Mouse (Mus musculus): Measurements from ENCODE around the gene Iqsec1. TPM values are rescaled to one million over a fixed set of nuclear protein-coding genes. Genes with fewer than 3 reads are reported as not detected.

Gene Iqsec1
- total RNA-seq, 2 experiments from 2014 or later: 107 to 124 TPM

DNA sequence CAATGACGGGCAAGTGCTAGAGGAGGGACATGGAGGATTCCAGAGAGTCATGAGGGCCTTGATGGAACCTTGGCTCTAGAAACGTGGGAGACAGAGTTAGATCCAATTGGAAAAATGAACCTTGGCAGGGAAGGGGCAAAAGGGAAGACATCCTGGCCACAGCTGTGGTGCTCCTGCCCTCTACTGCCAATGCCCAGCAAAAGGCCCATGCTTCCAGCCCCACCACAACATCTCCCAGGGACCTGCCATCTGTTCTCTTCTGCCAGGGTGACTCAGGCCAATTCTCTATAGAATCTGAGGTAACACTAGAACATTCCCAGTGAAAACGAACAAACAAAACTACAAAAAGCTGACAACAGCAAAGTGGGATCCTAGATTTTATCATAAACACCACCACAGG, 173.1 kb downstream of the Iqsec1 start:
- no peak for DNase-seq (ENCODE audit: low spot score)

DNA sequence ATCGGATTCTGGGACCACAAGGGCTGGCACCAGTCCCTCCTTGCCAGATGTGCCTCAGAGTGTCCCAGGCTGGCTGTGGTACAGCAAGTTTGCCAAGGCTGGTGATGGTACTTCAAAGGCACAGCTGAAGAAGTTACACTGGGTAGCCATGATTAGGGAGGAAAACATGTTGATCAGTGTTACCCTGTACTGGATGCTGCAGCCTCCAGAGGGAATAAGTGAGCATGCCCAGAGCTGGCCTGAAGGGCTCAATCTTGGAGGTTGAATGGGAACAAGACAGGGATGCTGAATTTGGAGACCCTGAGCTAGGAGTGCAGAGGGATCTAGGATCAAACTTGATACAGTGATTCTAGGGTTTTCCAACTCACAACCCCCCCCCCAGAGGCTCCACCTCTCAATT, 175.0 kb downstream of the Iqsec1 start:
- no peak for DNase-seq (ENCODE audit: low spot score)

DNA sequence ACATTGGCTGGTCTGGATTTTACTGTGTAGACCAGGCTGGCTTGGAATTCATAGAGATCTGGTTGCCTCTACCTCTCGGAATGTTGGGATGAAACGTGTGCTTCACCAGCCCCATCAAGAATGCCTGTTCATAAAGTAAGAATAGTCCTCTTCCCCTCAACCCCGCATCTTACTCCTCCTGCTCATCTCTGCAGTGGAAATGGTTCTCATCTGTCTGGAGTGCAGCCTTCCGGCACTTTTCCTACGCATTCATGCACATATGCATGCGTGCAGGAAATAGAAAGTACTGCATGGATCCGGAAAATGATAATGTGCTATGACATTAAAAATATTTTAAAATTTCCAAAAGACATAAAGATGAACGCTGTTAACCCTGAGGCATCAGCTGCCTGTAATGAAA, 175.9 kb downstream of the Iqsec1 start:
- DNase-seq (ENCODE audit: low spot score): no peak

DNA sequence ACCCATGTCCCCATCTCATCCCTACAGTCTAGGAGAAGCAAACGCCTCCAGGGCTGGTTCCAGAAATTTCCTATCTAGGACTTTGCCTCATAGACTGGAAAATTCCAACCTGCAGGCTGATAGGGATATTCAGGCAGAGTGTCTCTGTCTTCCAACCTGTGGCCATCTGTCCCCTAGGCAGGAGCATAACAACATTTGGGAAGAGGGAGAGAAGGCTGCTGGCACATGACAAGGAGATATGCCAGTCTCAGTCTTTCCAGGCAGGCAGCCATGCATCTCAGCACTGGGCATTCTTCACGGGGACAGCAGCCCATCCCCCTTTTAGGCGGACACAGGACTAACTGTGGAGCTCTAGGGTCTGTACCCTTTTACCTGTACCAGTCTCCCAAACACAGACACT, 176.4 kb downstream of the Iqsec1 start:
- DNase-seq (ENCODE audit: low spot score): no peak

DNA sequence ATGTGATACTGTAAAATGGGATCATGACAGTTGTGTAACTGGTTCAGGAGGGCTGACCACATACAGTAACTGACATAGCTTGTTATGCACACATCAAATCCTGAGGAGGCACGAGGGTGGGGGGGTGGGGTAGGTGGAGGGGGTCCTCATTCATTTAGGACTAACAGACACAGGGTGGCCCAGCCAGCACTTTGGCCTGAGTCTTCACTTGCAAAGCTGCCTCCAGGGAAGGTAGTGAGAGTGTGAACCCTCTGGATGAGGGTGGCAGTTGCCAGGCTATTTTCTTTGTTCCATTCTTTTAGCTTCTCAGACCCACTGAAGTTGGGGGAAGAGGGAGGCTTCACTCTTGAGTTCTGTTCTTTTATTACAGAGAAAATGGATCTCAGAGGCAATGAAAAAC, 177.9 kb downstream of the Iqsec1 start:
- no peak for DNase-seq (ENCODE audit: low spot score)

DNA sequence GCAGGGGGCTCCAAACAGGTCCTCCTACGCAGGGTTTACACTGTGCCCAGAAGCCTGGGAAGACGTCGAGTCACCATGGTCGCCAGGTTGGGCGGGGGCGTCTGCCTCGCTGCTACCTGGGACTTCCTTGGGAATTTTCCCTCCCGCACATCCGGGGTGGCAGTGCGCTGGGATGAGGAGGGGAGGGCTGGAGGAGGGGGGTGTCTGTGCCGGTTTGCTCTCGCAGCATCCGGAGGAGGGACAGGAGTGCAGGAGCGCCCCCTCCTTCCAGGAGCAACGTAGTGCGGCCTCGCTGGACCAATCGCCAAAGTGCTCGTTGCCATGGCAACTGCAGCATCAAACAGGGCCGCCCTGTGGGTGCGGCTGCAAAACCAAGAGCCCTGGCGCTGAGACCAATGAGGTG, 178.5 kb downstream of the Iqsec1 start:
- DNase-seq (ENCODE audit: low spot score): peak; percentile 61

DNA sequence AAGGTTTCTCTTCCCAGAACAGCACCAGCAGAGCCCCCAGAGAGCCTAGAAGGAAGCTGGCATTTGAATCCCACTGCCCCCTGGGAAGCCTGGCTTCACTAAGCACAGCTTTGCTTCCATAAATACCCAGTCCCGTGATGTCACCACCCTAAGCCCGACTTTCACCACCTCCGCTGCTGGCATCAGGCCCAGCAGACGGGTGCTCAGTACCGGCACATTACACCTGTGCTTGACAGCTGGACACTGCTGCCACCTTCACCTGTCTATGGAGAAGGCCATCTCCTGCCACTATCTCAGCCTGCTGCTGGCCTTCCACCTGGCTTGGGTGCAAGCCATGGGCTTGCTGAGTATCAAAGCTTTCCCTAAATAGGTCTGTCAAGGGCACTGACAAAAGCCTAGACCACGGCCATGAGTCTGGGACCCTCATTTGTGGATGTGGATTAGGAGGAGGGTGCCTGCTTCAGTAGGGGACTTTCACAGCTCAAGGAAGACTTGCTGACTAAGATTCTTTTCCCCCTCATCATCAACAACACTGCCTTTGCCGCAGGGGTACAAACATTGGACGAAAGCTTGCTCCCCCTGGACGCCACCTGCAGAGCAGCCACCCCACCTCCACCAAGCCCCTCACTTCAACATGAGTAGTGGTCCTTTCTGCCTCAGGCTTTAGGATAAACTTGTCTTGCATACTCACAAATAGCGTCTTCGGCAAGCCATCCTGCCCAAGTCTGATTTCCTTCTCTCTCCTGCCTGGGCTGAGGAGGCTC, 179.2 kb downstream of the Iqsec1 start:
- no peak for DNase-seq (ENCODE audit: low spot score)

DNA sequence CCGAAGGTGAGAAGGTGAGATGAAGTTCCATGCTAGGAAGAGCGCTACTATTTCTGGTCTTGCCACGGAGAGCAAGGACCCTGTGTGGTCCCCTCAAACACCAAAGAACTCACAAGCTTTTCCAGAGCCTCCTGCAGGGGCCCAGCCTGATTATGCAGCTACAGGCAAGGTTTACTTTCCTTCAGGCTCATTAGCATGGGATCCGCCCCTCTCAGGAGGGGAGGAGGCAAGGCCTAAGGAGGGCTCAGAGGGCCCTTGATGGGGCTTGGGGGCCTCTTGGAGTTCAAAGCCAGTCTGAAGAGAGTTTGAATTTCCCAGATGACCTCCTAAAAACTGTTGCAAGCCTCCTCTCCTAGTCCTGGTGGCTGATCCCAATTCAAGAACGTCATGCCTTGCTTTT, 179.9 kb downstream of the Iqsec1 start:
- DNase-seq (ENCODE audit: low spot score): no peak

DNA sequence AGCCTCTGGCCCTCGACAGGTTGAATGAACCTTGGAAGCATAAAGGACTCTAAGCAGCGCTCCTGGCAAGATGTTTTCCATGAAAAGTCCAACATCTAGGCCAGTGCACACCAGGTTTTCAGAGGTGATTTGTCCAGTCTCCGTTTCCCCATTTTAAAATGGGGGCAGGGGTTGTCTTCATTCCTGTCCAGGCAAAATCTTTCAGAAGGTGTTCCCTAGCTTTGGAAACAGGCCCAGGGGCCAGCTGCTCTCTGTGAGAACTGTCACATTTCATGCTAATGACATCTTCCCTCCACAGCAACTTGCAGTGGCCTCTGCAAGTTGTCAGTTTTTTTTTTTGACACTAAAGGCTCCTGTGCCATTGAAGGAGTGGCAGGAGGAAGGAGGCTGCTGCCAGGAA, 180.4 kb downstream of the Iqsec1 start:
- DNase-seq (ENCODE audit: low spot score): no peak

DNA sequence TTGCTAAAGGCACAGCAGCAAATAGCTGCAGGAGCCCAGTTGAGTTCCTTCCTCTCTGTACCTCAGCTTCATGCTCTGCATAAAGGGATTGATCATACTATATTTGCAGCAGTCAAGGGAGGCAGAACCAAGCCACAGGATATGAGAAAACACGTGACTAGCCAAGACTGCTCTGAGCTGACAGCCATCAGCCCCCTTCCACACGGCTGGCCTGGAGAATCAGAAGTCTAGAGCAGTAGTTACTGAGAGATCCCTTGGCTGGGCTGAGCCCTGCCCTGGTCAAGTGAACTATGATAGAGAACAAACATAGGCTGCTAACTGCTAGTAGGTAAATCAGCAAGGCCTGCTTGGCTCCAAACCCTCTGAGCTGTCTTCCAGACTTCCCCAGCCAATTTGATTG, 180.9 kb downstream of the Iqsec1 start:
- no peak for DNase-seq (ENCODE audit: low spot score)

DNA sequence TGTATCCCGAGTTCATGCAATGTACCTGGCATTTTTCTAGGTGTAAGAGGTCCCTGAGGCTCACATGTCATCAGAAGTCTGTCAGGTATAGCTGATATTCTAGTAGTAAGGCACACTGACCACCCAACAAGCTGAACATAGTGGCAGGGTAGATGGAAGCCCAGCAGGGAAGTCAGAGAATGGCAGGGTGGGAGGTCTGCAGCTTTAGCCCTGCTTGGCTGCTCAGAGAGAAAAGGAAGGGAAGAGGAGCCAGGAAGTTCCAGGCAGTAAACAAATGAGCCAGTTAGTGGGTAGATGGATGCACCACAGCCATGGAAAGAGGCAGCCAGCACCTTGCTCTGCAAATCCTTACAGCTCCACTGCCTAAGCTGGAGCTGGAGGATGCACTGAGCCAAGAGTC, 181.7 kb downstream of the Iqsec1 start:
- no peak for DNase-seq (ENCODE audit: low spot score)

DNA sequence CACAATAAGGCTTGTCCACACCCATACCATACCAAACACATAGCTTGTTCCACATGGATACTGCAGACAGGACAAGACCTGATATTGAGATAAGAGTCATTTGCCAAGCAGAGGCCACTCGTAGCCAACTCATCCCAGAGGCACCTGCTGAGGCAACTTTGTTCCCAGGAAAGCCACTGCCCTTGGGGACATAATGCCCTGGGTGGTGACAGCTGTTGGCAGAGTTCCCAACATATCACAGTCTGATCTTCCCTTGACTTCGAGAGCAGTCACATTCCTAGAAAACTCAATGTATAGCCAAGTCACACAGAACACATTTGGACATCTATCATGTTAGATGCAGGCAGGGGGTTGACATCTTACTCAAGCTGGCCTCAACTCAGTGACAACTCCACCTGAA, 183.4 kb downstream of the Iqsec1 start:
- no peak for DNase-seq (ENCODE audit: low spot score)

DNA sequence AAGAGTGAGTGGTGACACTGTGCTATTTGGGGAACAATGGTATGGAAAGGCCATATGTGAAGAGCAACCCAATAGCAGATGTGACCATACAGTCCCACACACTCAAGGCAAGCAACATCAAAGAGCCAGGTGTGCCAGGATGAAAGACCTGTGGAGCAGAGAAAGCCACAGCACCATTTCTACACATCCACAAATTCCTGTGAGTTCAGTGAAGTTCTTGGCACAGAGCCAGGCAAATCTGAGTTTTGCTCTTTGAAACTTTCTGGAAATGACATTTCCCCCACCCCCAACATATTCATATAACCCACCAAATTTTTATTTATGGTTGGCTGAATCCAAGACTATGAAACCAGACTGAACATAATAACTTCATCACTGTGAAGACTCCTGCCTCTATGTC, 183.8 kb downstream of the Iqsec1 start:
- DNase-seq (ENCODE audit: low spot score): no peak

DNA sequence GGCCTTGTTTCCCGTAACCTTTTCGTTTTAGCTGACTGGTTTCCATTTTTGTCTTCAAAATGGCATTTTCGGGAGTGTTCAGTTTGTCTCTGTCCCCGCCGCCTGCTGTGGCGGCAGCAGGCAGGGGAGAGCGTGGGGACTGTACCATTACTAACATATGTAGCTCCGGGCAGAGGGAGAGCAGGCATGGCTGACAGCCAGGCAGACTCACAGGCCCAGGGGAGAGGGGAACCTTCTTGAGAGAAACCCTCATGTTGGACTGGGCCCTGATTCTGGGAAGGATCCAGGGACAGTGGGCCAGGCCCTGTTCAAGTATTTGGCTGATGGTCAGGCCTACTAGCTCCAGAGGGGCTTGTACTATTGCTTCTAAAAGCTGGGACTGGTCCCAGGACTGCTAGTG, 185.9 kb downstream of the Iqsec1 start:
- DNase-seq (ENCODE audit: low spot score): peak; percentile 14

DNA sequence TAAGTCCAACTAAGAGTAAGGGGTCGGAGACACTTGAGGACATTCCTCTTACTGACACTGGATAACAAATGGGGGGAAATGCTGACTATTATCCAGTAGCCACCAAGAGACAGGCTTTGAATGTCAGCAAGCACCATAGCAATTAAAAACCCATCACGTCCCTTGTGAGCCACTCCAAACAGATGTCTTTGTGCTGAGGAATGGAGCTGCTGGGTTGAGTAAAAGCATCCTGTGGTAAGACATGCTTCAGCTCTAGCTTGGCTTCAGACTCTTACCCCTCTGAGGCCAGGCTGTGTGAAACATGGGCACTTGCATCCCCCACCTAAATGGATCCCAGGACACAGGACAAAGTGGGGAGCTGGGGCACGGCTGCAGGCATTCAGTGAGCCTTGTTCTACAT, 186.4 kb downstream of the Iqsec1 start:
- no peak for DNase-seq (ENCODE audit: low spot score)

DNA sequence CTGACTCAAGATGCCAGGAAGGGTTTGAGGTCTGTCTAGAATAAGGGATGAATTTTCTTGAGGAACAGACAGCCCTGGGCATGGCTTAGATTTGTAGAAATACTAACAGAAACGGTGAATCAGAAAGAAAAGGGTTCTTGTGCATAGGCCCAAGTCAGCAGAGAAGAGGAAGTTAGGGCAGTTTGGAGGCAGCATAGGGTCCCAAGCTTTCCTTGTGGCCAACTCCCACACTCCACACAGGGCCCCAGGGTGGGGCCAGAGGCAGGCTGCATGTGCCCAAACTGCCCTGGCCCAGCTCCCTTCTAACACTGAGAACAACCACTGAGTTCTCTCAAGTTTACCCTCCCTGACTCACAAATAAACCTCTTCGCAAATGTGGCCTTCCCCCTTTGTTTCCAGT, 187.7 kb downstream of the Iqsec1 start:
- no peak for DNase-seq (ENCODE audit: low spot score)

DNA sequence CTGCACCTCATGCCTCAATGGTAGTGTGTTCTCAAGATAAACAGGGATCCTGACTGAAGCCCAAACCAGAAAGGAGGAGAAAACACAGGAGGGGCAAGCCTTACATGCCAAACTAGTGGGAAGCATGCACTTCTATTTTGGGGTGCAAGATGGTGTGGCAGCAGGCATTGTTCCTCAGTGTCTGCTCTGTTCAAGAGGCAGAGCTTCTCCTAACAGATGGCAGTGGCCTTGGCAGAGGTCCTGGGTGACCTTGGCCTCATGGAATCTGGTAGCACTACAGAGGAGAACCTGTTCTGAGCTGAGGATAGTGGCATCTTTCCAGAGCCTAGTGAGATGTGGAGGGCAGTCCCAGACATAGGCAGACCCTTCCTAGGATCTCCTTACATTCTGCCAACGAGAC, 189.4 kb downstream of the Iqsec1 start:
- no peak for DNase-seq (ENCODE audit: low spot score)

DNA sequence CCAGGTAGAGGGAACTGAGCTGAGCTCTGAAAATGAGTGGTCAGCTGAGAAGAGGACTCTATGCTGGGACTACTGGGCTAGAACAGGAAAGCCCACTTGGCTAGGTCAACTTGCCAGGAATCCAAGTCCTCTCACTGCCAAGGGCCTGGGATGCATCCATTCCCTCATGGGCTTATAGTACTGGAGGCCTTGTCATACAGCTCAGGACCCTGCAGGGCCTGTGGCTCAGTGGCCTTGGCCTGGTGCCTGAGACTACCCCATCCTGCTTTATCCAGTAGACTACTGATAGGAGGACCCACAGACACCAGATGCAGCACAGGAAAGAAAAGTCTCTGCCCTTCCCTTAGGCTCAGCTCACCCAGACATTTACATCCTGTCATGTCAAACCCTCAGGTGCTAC, 190.3 kb downstream of the Iqsec1 start:
- no peak for DNase-seq (ENCODE audit: low spot score)

DNA sequence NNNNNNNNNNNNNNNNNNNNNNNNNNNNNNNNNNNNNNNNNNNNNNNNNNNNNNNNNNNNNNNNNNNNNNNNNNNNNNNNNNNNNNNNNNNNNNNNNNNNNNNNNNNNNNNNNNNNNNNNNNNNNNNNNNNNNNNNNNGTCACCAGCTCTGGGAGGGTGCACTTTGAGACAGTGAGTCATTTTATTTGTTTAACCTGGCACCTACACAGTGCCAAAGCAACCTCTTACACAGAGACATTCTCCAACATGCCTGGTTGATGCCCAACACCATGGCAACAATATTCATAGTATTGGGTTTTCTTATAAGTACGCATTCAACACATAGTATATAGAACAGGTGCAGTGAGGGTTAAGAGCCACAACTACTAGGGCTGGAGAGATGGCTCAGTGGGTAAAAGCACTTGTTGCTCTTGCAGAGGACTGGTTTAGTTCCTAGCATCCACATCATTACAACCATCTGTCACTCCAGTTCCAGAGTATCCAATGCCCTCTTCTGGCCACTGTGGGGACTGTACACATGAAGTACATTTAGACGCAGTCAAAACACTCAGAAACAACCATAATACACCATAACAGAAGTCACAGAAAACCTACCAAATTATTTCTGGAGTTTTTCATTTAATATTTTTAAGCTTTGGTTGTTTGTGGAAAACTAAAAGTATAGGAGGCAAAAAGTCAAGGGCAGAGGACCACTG, 191.4 kb downstream of the Iqsec1 start:
- DNase-seq (ENCODE audit: low spot score): no peak

DNA sequence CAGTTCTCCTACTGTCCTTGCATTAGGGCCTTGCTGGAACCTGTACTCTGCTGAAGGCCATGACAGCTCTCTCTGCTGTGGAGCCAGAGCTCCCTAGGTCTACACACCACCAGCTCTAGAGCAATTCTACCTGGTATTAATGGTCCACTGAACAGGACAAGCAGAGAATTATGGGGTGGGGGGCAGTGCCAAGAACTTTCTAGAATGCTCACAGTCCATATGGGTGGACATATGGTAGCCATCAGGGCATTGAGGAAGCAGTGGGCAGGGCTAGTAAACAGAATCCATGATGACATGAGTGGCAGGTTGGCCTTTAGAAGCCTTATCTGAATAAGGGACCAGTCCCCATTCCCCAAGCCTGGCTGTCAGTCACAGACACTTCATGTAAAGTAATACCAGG, 197.6 kb downstream of the Iqsec1 start:
- DNase-seq (ENCODE audit: low spot score): no peak

DNA sequence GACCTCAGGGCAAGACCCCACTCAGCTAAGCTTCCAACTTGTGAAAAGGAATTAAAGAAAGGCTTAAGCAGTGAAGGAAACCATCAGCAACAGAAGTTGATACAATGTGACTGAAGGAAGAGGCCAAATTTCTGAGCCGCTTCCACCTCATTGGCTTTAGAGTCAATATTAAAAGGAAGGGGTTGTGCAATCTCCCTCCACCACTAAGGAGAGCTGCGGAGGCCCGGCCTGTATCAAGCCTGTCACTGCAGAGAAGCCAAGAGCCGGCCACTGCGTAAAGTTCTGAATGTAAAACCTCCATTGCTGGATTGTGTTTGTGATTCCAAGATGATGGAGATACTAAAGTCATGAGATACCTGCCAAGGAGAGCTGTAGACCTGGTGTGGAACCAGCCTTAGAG, 199.0 kb downstream of the Iqsec1 start:
- no peak for DNase-seq (ENCODE audit: low spot score)

DNA sequence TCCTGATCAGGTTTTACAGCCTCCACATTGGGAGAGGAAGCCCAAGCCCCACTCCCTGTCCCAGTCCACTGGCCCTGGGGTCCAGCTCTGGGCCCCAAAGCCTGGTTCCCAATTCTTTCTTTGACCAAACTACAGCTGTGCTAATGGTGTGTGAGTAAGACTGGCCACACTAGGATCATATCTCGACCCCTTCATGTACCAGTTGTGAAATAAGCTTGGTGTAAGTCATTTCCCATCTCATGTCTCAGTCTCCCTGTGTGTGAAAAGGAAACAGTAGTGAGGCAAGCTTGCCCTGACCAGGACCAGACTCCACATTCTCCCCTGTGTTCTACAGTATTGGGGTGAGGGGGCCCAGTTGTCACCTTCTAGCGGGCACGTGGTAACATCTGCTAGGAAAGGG, 200.9 kb downstream of the Iqsec1 start:
- no peak for DNase-seq (ENCODE audit: low spot score)

DNA sequence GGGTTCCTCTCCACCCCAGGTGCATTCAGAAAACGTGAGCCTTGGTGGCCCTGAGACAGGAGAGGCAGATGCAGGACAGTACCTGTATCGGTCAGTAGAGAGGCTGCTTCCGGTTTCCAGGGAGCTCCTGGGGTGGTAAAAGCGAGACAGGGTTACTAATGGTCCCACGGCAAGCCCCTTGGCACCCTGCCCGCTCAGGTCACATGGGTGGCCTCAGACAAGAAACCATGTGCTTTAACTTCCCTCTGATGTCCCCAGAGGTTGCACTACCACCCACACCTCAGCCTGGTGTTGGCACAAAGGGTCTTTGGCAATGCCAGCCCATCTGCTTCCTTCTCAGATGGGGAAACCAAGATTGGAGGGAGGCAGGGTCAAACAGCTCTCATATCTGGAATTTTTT, 201.4 kb downstream of the Iqsec1 start:
- no peak for DNase-seq (ENCODE audit: low spot score)
